ENCODE assay signal across 13 mouse cellular contexts in the genomic region with DNA sequence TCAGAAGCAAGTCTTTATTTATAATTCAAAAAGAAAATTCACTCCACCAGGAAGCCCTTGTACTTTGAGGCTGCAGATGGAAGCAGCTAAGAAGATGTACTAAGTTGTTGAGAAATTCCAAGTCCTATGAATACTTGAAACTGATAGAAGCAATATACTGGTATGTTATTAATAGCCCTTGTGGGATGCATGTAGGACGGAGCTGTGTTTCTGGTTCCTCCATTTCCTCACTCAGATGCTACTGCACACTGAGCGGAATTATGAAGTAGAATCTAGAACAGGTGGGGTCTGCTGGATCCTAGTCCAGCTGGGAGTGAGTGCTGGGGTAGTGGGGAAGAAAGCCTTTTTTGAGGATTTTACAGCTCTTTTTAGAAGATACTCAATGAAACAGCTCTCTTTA.
"Had no signal": no experiment of that assay in that cellular context is flagged by ENCODE, and none has a peak within 500 bp of the region (broad histone marks: within the 10 kb centered on the region; RNA-seq: fewer than 3 reads in every experiment).

No protein-coding gene starts in this region.

- DNase-seq: lung, adult 18-20 months; lung, embryonic 14.5 days; lung, postnatal 10 days; lung, postnatal 4 days; midbrain, embryonic 14.5 days; retina, postnatal 1 day; right cerebral cortex, adult 18-20 months; right cerebral cortex, postnatal 14 days; right cerebral cortex, postnatal 4 days; spleen, adult 18-20 months; thymus, adult 2 months; thymus, postnatal 25 days; thymus, postnatal 4 days had no signal
